Mouse (Mus musculus): ENCODE results near the gene Abhd6.
"Not testable (repeated sequence)": the region's sequence is repeated elsewhere in the genome, so short reads cannot be mapped to it uniquely, and the experiment has no call there.

Abhd6 gene

GRCm38 (mm10) chr14:7999030-7999429 lies 3.7 kb upstream of the Abhd6 start:
- DNase-seq (ENCODE audit: low read depth, low spot score): peak; percentile 69

GRCm38 (mm10) chr14:7999435-7999834 lies 3.3 kb upstream of the Abhd6 start:
- DNase-seq (ENCODE audit: low read depth, low spot score): no peak

GRCm38 (mm10) chr14:8000247-8000646 lies 2.5 kb upstream of the Abhd6 start:
- no peak for DNase-seq (ENCODE audit: low read depth, low spot score)

- no peak for DNase-seq (ENCODE audit: low read depth, low spot score)
Observed at GRCm38 (mm10) chr14:8000831-8001685, 1.6 kb upstream of the Abhd6 start.

DNA sequence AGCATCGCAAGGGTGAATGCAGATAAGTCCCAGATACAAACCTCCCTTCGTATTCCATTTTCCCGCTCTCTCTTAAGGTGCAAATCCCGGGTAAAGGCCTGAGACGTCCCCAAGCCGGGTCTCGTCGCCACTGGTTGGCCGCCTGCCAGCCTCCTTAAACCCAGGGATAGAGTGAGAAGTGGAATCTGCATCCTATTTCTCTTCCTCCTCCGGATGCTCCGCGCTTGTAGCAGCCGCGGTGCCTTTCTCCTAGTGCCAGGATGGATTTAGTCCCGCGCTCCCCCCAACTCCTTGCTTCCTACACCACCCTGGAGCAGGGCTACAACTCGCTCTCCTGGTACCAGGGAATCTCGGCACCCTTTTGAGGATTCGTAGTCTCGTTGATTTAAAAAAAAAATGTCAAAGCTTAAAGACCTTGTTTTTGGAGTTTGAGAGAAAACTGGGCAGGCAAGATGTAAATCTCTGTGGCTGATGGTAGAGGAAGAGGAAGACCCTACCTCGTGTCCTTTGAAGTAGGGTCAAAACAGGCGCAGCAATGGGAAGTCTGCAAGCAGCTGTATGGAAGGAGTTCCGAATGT lies 480 bp downstream of the Abhd6 start:
- no peak for DNase-seq (ENCODE audit: low read depth, low spot score)

DNA sequence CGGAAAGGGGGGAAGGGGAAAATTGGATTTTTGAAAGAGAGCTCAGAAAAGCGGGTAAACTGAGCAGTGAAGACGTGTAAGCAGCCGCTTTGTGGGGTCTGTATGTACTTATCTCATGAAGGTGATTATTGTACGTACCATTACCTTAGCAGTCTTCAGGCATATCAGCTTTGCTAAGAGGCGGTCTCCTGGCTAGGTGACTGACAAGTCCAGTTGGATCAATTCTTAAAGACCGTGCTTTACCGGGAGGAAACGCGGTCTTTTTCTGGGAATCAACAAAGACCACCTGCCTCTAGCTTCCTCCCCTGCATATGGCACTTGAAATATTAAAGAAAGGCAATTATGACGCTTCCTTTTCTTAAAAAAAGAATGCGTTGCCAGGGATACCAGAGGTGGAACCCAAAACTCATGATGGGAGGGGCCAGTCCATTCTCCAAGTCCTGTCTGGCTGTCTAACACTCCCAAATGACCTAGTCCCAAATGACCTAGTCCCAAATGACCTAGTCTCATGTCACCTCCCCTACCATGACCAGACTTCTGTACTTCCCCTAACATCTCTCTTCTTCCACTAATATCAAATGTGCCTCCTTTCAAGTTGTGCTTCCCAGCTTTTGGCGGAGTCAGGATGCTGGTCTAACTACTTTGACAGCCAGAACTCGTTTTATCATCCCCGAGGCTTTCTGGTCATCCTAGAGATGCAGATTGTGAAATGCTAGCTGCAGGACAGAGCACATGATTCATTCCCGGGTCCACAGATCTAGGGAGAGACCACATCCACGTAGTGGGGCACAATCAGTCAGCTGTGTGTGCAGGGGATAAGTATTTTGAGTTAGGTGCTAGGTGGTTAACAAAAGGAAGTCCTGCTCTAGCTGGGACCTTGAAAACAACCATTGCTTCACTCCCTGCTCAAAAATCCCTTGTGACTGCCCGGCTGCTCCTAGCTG lies 1.3 kb downstream of the Abhd6 start:
- DNase-seq (ENCODE audit: low read depth, low spot score): no peak

DNA sequence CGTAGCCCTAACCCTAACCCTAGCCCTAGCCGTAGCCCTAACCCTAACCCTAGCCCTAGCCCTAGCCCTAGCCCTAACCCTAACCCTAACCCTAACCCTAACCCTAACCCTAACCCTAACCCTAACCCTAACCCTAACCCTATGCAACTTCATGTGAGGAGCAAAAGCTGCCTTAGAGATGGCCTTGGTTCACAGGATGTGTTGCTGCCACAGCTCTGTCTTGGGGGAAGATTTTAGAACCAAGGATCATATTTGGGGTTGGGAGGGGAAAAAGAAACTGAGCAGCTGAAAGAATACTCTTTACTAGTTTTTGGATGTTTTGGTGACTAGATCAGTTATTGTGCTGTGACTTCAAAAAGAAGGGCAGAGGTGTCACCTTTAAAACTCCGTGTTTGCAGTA lies 3.4 kb downstream of the Abhd6 start:
- DNase-seq (ENCODE audit: low read depth, low spot score): not testable (repeated sequence)

GRCm38 (mm10) chr14:8007084-8007483 lies 4.4 kb downstream of the Abhd6 start:
- no peak for DNase-seq (ENCODE audit: low read depth, low spot score)

- DNase-seq (ENCODE audit: low read depth, low spot score): no peak
Observed at GRCm38 (mm10) chr14:8007486-8007885, 4.8 kb downstream of the Abhd6 start.

GRCm38 (mm10) chr14:8007923-8008322 lies 5.2 kb downstream of the Abhd6 start:
- DNase-seq (ENCODE audit: low read depth, low spot score): no peak

DNA sequence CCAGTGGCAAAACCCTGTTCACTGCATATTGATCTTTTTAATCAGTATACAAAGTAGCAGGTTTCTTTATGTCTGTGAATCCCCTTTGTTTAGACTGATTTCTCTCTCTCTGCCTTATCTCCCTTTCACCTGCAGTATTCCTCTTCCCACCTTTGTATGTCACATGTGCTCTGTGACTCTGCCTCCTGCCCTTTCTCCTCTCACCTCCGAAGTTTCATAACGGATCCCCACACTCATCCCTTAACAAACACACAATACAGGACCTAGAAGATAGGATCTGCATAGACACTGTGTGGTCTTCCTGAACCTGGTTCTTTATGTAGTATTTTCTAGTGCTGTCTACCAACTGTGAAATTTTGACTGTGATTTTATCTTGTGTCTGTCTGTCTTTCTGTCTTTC lies 8.6 kb downstream of the Abhd6 start:
- no peak for DNase-seq (ENCODE audit: low read depth, low spot score)

GRCm38 (mm10) chr14:8011938-8012337 lies 9.2 kb downstream of the Abhd6 start:
- DNase-seq (ENCODE audit: low read depth, low spot score): no peak

GRCm38 (mm10) chr14:8015756-8016155 lies 13.1 kb downstream of the Abhd6 start:
- no peak for DNase-seq (ENCODE audit: low read depth, low spot score)

GRCm38 (mm10) chr14:8016276-8016675 lies 13.6 kb downstream of the Abhd6 start:
- no peak for DNase-seq (ENCODE audit: low read depth, low spot score)

DNA sequence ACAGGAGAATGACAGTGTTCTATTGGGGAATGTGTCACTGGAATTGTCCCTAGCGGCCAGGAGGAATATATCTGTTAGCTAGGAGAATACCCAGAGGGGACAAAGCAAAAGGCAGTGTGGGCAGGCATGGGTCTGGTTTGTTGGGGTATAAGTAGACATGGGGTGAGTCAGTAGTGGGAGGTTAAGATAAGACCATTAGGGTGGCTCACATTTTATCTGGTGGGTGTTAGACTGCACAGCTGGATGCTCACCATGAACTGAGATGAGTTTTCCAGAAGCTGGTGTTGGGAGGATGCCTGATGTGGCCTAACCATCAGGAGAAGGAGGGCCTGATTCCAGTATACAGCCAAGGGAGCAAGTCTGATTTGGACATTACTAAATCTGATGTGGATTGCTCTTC lies 14.2 kb downstream of the Abhd6 start:
- DNase-seq (ENCODE audit: low read depth, low spot score): no peak

GRCm38 (mm10) chr14:8020011-8020410 lies 17.3 kb downstream of the Abhd6 start:
- no peak for DNase-seq (ENCODE audit: low read depth, low spot score)

DNA sequence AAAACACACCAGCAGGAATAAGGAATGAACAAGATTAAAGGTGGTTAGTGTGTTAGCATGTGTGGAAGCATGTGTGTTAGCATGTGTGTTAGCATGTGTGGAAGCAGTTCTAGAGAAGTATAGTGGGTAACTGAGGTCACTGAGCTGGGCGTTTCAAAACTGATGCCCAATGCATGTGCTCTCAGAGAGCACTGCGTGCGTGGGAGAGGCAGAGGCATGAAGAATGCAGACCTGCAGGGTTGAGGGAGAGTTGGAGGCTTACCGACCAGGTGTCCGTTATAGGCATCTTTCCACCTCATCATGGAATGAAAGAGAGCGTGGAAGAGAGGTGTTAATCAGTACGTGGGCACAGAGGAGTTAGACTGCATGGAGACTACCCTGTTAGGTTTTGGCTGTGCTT lies 17.8 kb downstream of the Abhd6 start:
- no peak for DNase-seq (ENCODE audit: low read depth, low spot score)

DNA sequence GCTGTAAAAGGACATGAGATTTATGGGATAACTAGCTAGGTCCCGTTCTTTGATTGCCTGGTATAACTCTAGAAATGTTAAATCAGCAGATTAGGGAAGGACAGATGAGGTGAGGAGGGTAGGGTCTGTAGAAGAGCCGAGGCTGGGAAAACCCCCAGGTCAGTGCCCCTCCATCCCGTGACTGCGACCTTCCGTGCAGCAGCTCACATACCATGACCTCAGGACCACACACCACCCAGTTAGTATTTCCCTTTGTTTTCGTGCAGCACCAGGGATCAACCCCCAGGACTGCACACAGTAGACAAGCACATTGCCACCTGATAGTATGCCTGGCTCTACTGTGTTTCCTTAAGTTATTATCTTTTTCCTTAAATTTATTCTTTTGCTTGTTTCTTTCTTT lies 21.8 kb downstream of the Abhd6 start:
- no peak for DNase-seq (ENCODE audit: low read depth, low spot score)

GRCm38 (mm10) chr14:8024936-8025335 lies 22.2 kb downstream of the Abhd6 start:
- no peak for DNase-seq (ENCODE audit: low read depth, low spot score)

DNA sequence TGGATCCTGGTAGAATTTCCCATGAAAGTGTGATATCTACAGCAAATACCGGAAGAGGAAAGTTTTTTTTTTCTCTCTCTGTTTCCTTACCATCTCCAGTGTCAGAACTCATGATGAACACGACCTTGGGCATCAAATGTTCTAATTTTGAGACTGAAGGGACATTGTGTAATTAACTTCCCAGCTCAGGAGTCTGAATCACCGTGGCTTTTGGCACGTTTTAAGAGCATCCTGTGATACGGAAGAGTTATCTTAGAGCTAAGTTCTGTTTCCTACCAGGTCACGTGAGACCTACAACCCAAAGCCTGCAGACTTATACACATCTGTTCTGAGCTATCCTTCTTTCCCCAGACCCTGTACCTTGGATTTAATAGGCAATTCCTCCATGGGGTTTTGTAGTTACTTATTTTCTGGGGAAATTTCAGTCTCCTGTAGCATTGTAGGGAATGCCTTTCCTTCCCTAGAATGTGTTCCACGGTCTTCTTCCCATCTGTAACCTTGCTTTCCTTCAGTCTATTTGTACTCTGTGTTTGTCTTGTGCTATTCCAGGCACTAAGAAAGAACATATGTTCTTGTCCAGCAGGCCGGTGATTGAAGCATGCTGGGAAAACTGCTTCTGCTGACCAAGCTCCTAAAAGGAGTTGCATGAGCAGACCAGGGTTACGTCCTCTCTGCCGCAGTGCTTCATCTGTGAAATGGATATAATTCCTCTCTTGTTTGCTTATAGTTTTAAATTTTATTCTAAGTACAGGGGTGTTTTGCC lies 24.2 kb downstream of the Abhd6 start:
- no peak for DNase-seq (ENCODE audit: low read depth, low spot score)

- no peak for DNase-seq (ENCODE audit: low read depth, low spot score)
Observed at GRCm38 (mm10) chr14:8028086-8028485, 25.4 kb downstream of the Abhd6 start.

All from 3T3-L1 (cell line).